Mouse (Mus musculus) CH12.LX (cell line): ENCODE results near the gene B230217C12Rik. TPM values are rescaled to one million over a fixed set of nuclear protein-coding genes. Genes with fewer than 3 reads are reported as not detected.
A peak's percentile ranks its signal among the peaks of the same experiment; 100 is the strongest.

Experiments
- DNase-seq: peaks from one replicate; pipeline ENCODE4 v3.0.0-alpha.2; 2013; ENCODE audit errors: extremely low read depth
- H3K27ac ChIP-seq: 2 replicates; pipeline ENCODE4 v1.5.1; 2012; ENCODE audit warnings: low read depth, mild to moderate bottlenecking, control low read depth, moderate library complexity; ENCODE audit not compliant: insufficient read depth
- H3K27me3 ChIP-seq: replicated peaks from 2 replicates; pipeline ENCODE3; 2012; ENCODE audit warnings: inconsistent platforms
- H3K36me3 ChIP-seq, 2 experiments: replicated peaks in 1 of 2; 2 replicates each; pipeline versions ENCODE3 to v1.6.1; 2012; ENCODE audit warnings: inconsistent platforms in 1 of 2, low read length in 1 of 2, mild to moderate bottlenecking in 1 of 2, mixed read lengths in 1 of 2, moderate library complexity in 1 of 2; ENCODE audit not compliant: control insufficient read depth in 1 of 2, insufficient read depth in 1 of 2
- H3K4me1 ChIP-seq, 2 experiments: 2 replicates each; pipeline ENCODE4 v1.6.1; 2012; ENCODE audit warnings: inconsistent platforms in 1 of 2, moderate library complexity in 1 of 2; ENCODE audit not compliant: insufficient read depth in 2 of 2, control insufficient read depth in 1 of 2
- H3K4me2 ChIP-seq: 2 replicates; pipeline ENCODE4 v1.6.1; 2012; ENCODE audit warnings: low read depth, mild to moderate bottlenecking, control low read depth; ENCODE audit not compliant: poor library complexity, insufficient read depth, severe bottlenecking
- H3K4me3 ChIP-seq, 3 experiments: fragments of 150-350 bp in 1 of 3; sonication (generic) in 1 of 3; replicated peaks in 1 of 3; 2 replicates each; pipeline versions ENCODE3 to v1.5.1; 2011 to 2012; ENCODE audit warnings: low read depth in 2 of 3, low read length in 2 of 3, mild to moderate bottlenecking in 2 of 3, moderate library complexity in 2 of 3, control low read depth in 1 of 3, improper control_type of control experiment in 1 of 3, inconsistent platforms in 1 of 3, mixed read lengths in 1 of 3; ENCODE audit not compliant: poor library complexity in 1 of 3
- H3K79me2 ChIP-seq: replicated peaks from 2 replicates; pipeline ENCODE4 v1.6.1; 2012; ENCODE audit warnings: mild to moderate bottlenecking, moderate library complexity; ENCODE audit not compliant: control insufficient read depth, poor library complexity, insufficient read depth, severe bottlenecking; ENCODE audit errors: extremely low read depth
- H3K9ac ChIP-seq: 2 replicates; pipeline ENCODE4 v1.6.1; 2012; ENCODE audit warnings: low read depth, mild to moderate bottlenecking, control low read depth, moderate library complexity; ENCODE audit not compliant: insufficient read depth
- H3K9me3 ChIP-seq: replicated peaks from 2 replicates; pipeline ENCODE3; 2012; ENCODE audit warnings: low read length, inconsistent platforms, mixed read lengths
- BHLHE40 ChIP-seq: IDR thresholded peaks from 2 replicates; pipeline ENCODE4 v1.6.1; 2011; ENCODE audit warnings: mild to moderate bottlenecking, low read depth, low read length, improper control_type of control experiment
- CHD1 ChIP-seq: IDR thresholded peaks from 2 replicates; pipeline ENCODE4 v1.6.1; 2012; ENCODE audit warnings: low read depth, low read length, improper control_type of control experiment, inconsistent platforms
- CHD2 ChIP-seq: IDR thresholded peaks from 2 replicates; pipeline ENCODE4 v1.6.1; 2011; ENCODE audit warnings: low read length, improper control_type of control experiment
- CTCF ChIP-seq, 2 experiments: IDR thresholded peaks in 1 of 2; conservative IDR thresholded peaks in 1 of 2; 2 replicates each; pipeline ENCODE4 v1.5.1; 2011 to 2012; ENCODE audit warnings: low read depth in 2 of 2, low read length in 2 of 2, improper control_type of control experiment in 1 of 2, inconsistent platforms in 1 of 2, mild to moderate bottlenecking in 1 of 2, moderate library complexity in 1 of 2
- E2F4 ChIP-seq: IDR thresholded peaks from 2 replicates; pipeline ENCODE4 v1.6.1; 2011; ENCODE audit warnings: low read depth, low read length, improper control_type of control experiment; ENCODE audit not compliant: insufficient replicate concordance
- ELF1 ChIP-seq: IDR thresholded peaks from 2 replicates; pipeline ENCODE4 v1.6.1; 2014; ENCODE audit warnings: low read depth, mild to moderate bottlenecking, inconsistent platforms, low read length, improper control_type of control experiment
- GABPA ChIP-seq: IDR thresholded peaks from 2 replicates; pipeline ENCODE4 v1.6.1; 2012; ENCODE audit warnings: low read depth, low read length, improper control_type of control experiment, inconsistent platforms; ENCODE audit not compliant: insufficient replicate concordance
- IRF4 ChIP-seq: IDR thresholded peaks from 2 replicates; pipeline ENCODE4 v1.6.1; 2014; ENCODE audit warnings: low read depth, mild to moderate bottlenecking, inconsistent platforms, low read length, improper control_type of control experiment
- JUN ChIP-seq: IDR thresholded peaks from 2 replicates; pipeline ENCODE4 v1.6.1; 2011; ENCODE audit warnings: low read depth, mild to moderate bottlenecking, low read length, improper control_type of control experiment, moderate library complexity; ENCODE audit not compliant: insufficient read depth
- JUND ChIP-seq: conservative IDR thresholded peaks from 2 replicates; pipeline ENCODE4 v1.6.1; 2011; ENCODE audit warnings: low read depth, low read length, improper control_type of control experiment
- MAX ChIP-seq: IDR thresholded peaks from 2 replicates; pipeline ENCODE4 v1.6.1; 2011; ENCODE audit warnings: low read length, improper control_type of control experiment
- MAZ ChIP-seq: IDR thresholded peaks from 2 replicates; pipeline ENCODE4 v1.6.1; 2012; ENCODE audit warnings: low read depth, mild to moderate bottlenecking, inconsistent platforms, low read length, improper control_type of control experiment, moderate library complexity
- MYC ChIP-seq: IDR thresholded peaks from 2 replicates; pipeline ENCODE4 v1.6.1; 2011; ENCODE audit warnings: low read depth, mild to moderate bottlenecking, improper control_type of control experiment, low read length
- NELFE ChIP-seq: IDR thresholded peaks from 2 replicates; pipeline ENCODE4 v1.6.1; 2011; ENCODE audit warnings: low read depth, low read length, improper control_type of control experiment
- NRF1 ChIP-seq: IDR thresholded peaks from 2 replicates; pipeline ENCODE4 v1.6.1; 2014; ENCODE audit warnings: low read depth, mild to moderate bottlenecking, inconsistent platforms, low read length, improper control_type of control experiment, moderate library complexity
- RAD21 ChIP-seq: IDR thresholded peaks from 2 replicates; pipeline ENCODE4 v1.6.1; 2011; ENCODE audit warnings: low read depth, mild to moderate bottlenecking, low read length, improper control_type of control experiment, moderate library complexity
- SMC3 ChIP-seq: IDR thresholded peaks from 2 replicates; pipeline ENCODE4 v1.6.1; 2011; ENCODE audit warnings: low read depth, low read length, improper control_type of control experiment
- TBP ChIP-seq: conservative IDR thresholded peaks from 2 replicates; pipeline ENCODE4 v1.6.1; 2011; ENCODE audit warnings: low read depth, low read length, improper control_type of control experiment
- TCF12 ChIP-seq: IDR thresholded peaks from 2 replicates; pipeline ENCODE4 v1.6.1; 2014; ENCODE audit warnings: low read depth, mild to moderate bottlenecking, inconsistent platforms, low read length, improper control_type of control experiment
- USF1 ChIP-seq: IDR thresholded peaks from 2 replicates; pipeline ENCODE4 v1.6.1; 2014; ENCODE audit warnings: low read depth, mild to moderate bottlenecking, inconsistent platforms, low read length, improper control_type of control experiment
- ZC3H11A ChIP-seq: IDR thresholded peaks from 2 replicates; pipeline ENCODE4 v1.6.1; 2012; ENCODE audit warnings: low read depth, mild to moderate bottlenecking, inconsistent platforms, low read length, improper control_type of control experiment
- ZKSCAN1 ChIP-seq: IDR thresholded peaks from 2 replicates; pipeline ENCODE4 v1.6.1; 2012; ENCODE audit warnings: low read depth, inconsistent platforms, low read length, improper control_type of control experiment, borderline replicate concordance
- ZNF384 ChIP-seq: IDR thresholded peaks from 2 replicates; pipeline ENCODE4 v1.6.1; 2012; ENCODE audit warnings: low read depth, low read length, improper control_type of control experiment, inconsistent platforms
- dilution Hi-C: fragments of 300-500 bp; cut with MboI; formaldehyde crosslinking; loops from 2 replicates; pipeline ENCODE4 v1.14.3; 2020; ENCODE audit warnings: low sequenced_read_pairs; ENCODE audit not compliant: extremely low pct_unique_long_range_greater_than_20kb, extremely low pct_ligation_motif_present
- in situ Hi-C: fragments of 300-500 bp; cut with MboI; formaldehyde crosslinking; loops from 3 replicates; pipeline ENCODE4 v1.14.3; 2019; ENCODE audit warnings: low sequenced_read_pairs, low pct_ligation_motif_present, low pct_unique_long_range_greater_than_20kb, mixed read lengths
- polyA plus RNA-seq: library from polyadenylated mRNA; unstranded; fragments of >175 nt; gene quantifications from 2 replicates; pipeline ENCODE4 v1.2.1, GENCODE M21; 2012; ENCODE audit warnings: low read depth; ENCODE audit not compliant: insufficient read length
- total RNA-seq, 2 experiments: library from RNA; depleted of rRNA; stranded (reverse); fragments of 300-350 nt in 1 of 2; fragments of >200 nt in 1 of 2; gene quantifications; 2 replicates each; pipeline ENCODE4 v1.2.3; 2012 to 2014

Gene B230217C12Rik
- total RNA-seq (2012; rRNA removed) (4.6 and 4.9 TPM in 2 replicates), total RNA-seq (2014; rRNA removed) (13.7 and 14.0 TPM in 2 replicates), polyA plus RNA-seq (11.9 and 12.4 TPM in 2 replicates)

GRCm38 (mm10) chr11:97840539-97840954, at the start of gene B230217C12Rik:
TSS of gene B230217C12Rik (plus strand) at chr11:97840780.
- H3K27ac ChIP-seq: 0 out of 2 replicates have a peak within 1 kb of the TSS, but pooled peaks have one; percentile 34
- TF ChIP-seq RAD21 (peak; percentile 50), MAX (peak; percentile 21; the same call in 1 of the 2 replicates), TCF12 (peak; percentile 21; the same call in 1 of the 2 replicates), USF1 (0 out of 2 replicates have a peak, but pooled peaks have one; percentile 7), BHLHE40 (peak; percentile 47; the same call in 1 of the 2 replicates), CTCF (conservative IDR thresholded peaks at IDR 0.05 in 1 of 2, IDR thresholded peaks at IDR 0.05 in 1 of 2; ENCODE audit: low read depth in 2 of 2, low read length in 2 of 2) (peak; percentile 39 to 73; a peak in 3 of 4 replicates), ZKSCAN1 (no peak), SMC3 (peak; percentile 37), GABPA (no peak), JUND (no peak), IRF4 (peak; percentile 54; the same call in 1 of the 2 replicates)
- TF ChIP-seq, all 38 proteins: peak for 8
- Histone ChIP-seq H3K4me3 (peak within 1 kb of the TSS; percentile 54 to 71 (median 68)), H3K9me3 (no peaks in the 10 kb centered on the region), H3K36me3 (peaks cover 7 to 42% of the 10 kb centered on the region in 2 experiments), H3K4me2 (peak within 1 kb of the TSS; percentile 53), H3K9ac (peak within 1 kb of the TSS; percentile 82), H3K27me3 (no peaks in the 10 kb centered on the region), H3K79me2 (no peaks in the 10 kb centered on the region), H3K4me1 (peaks cover 6 to 41% of the 10 kb centered on the region in 2 experiments)
- dilution Hi-C loops (no loop called here), in situ Hi-C loops (loop anchor here (5.0 kb wide), 1 partner anchor 43 kb away; the partner anchor contains the start of gene Lasp1)
- DNase-seq: peak; percentile 85

GRCm38 (mm10) chr11:97793165-97793564, 47.4 kb upstream of the B230217C12Rik start:
- in situ Hi-C loops (no loop called here), dilution Hi-C loops (no loop called here)
- Histone ChIP-seq H3K9ac (no peak overlapping the region), H3K4me3 (no peak overlapping the region), H3K79me2 (no peaks in the 10 kb centered on the region), H3K4me2 (peak overlapping the region; percentile 25; the same call in 1 of the 2 replicates), H3K27me3 (peaks cover 5% of the 10 kb centered on the region), H3K36me3 (no peaks in the 10 kb centered on the region), H3K4me1 (peaks cover 5 to 33% of the 10 kb centered on the region in 2 experiments; a peak in 3 of 4 replicates), H3K27ac (no peak overlapping the region), H3K9me3 (no peaks in the 10 kb centered on the region)
- DNase-seq: peak; percentile 86
- TF ChIP-seq GABPA (no peak), NRF1 (no peak), USF1 (peak; percentile 27), RAD21 (peak; percentile 85), ZNF384 (peak; percentile 33; the same call in 1 of the 2 replicates), ELF1 (no peak), JUN (no peak), JUND (0 out of 2 replicates have a peak, but pooled peaks have one; percentile 19), MAZ (no peak), CTCF (conservative IDR thresholded peaks at IDR 0.05 in 1 of 2, IDR thresholded peaks at IDR 0.05 in 1 of 2; ENCODE audit: low read depth in 2 of 2, low read length in 2 of 2) (peak; percentile 85 to 90), CHD1 (no peak), CHD2 (no peak), MYC (peak; percentile 99), E2F4 (0 out of 2 replicates have a peak, but pooled peaks have one; percentile 61), SMC3 (peak; percentile 79), TBP (0 out of 2 replicates have a peak, but pooled peaks have one; percentile 22), NELFE (peak; percentile 24; the same call in 1 of the 2 replicates), MAX (peak; percentile 88), ZC3H11A (0 out of 2 replicates have a peak, but pooled peaks have one; percentile 16)
